Mouse (Mus musculus): Measurements from ENCODE around the gene Ash1l. TPM values are rescaled to one million over a fixed set of nuclear protein-coding genes. Genes with fewer than 3 reads are reported as not detected.
"Not testable (repeated sequence)": the region's sequence is repeated elsewhere in the genome, so short reads cannot be mapped to it uniquely, and the experiment has no call there.

Gene Ash1l
- polyA plus RNA-seq, 1 experiment: 3.9 TPM

GRCm38 (mm10) chr3:89043359-89043758 lies 92.9 kb downstream of the Ash1l start:
- H3K36me3 ChIP-seq (ENCODE audit: control insufficient read depth, insufficient read depth, low read length): peaks cover 57% of the 10 kb centered on the region
- WGBS: 96% methylated on average over 4 of the region's 4 CpGs
- H3K4me1 ChIP-seq (ENCODE audit: control insufficient read depth, insufficient read depth, insufficient read length, low read length): no peaks in the 10 kb centered on the region
- no peak for TF ChIP-seq CTCF (IDR thresholded peaks at IDR 0.05; ENCODE audit: extremely low read depth, insufficient read length, insufficient replicate concordance, low read depth, low read length)
- no peak for TF ChIP-seq POLR2A (IDR thresholded peaks at IDR 0.05; ENCODE audit: low read depth, low read length)
- H3K27me3 ChIP-seq (ENCODE audit: control insufficient read depth, insufficient read depth, low read length): no peaks in the 10 kb centered on the region
- no peak overlapping the region for H3K4me3 ChIP-seq (ENCODE audit: low read depth, low read length)
- H3K27ac ChIP-seq (ENCODE audit: insufficient read depth, low read depth, low read length): no peak overlapping the region

DNA sequence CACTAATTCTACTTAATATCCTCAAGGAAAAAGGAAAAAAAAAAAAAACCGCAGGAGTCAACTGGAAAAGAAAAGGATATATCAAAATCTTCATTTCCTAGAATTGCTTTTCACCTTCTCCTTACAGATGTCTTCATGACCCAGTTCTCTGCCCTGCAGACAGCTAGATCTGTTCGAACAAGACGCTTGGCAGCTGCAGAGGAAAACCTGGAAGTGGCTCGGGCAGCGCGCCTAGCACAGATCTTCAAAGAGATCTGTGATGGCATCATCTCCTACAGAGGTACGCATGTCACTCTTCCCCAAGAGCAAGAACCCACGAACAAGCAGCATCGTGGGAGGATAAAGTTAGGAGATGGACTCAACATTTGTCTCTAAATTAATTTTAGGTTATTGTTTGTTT lies 107.9 kb downstream of the Ash1l start:
- Histone ChIP-seq H3K27me3 (ENCODE audit: control insufficient read depth, insufficient read depth, low read length) (no peaks in the 10 kb centered on the region), H3K4me1 (ENCODE audit: control insufficient read depth, insufficient read depth, insufficient read length, low read length) (no peaks in the 10 kb centered on the region), H3K36me3 (ENCODE audit: control insufficient read depth, insufficient read depth, low read length) (peaks cover 58% of the 10 kb centered on the region), H3K27ac (ENCODE audit: insufficient read depth, low read depth, low read length) (no peak overlapping the region), H3K4me3 (ENCODE audit: low read depth, low read length) (no peak overlapping the region)
- TF ChIP-seq CTCF (IDR thresholded peaks at IDR 0.05; ENCODE audit: extremely low read depth, insufficient read length, insufficient replicate concordance, low read depth, low read length): no peak
- TF ChIP-seq POLR2A (IDR thresholded peaks at IDR 0.05; ENCODE audit: low read depth, low read length): no peak
- 95% methylated on average over 9 of the region's 9 CpGs for WGBS

- Histone ChIP-seq H3K4me1 (ENCODE audit: control insufficient read depth, insufficient read depth, insufficient read length, low read length) (no peaks in the 10 kb centered on the region), H3K36me3 (ENCODE audit: control insufficient read depth, insufficient read depth, low read length) (peaks cover 60% of the 10 kb centered on the region), H3K27me3 (ENCODE audit: control insufficient read depth, insufficient read depth, low read length) (no peaks in the 10 kb centered on the region), H3K27ac (ENCODE audit: insufficient read depth, low read depth, low read length) (no peak overlapping the region), H3K4me3 (ENCODE audit: low read depth, low read length) (no peak overlapping the region)
- 81% methylated on average over 3 of the region's 3 CpGs for WGBS
- TF ChIP-seq POLR2A (IDR thresholded peaks at IDR 0.05; ENCODE audit: low read depth, low read length) (no peak), CTCF (IDR thresholded peaks at IDR 0.05; ENCODE audit: extremely low read depth, insufficient read length, insufficient replicate concordance, low read depth, low read length) (peak; percentile 37; the same call in 1 of the 2 replicates)
Observed at GRCm38 (mm10) chr3:89058783-89059182, 108.4 kb downstream of the Ash1l start.

DNA sequence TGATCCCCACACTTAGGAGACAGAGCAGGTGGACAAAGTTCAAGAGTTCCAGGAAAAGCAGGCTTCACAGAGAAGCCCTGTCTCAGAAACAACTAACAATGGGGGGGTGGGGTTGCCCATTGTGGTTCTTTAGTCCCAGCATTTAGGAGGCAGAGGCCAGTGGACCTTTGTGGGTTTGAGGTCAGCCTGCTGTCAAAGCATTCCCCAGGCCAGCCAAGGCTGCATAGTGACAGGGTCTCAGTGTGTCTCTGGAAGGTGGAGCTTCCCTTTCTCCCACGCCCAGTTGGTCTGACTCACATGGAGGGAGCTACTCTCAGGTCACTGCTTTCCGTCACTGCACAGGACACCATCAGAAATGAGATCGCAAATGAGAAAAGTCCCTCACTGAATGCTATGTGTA lies 111.3 kb downstream of the Ash1l start:
- Histone ChIP-seq H3K27ac (ENCODE audit: insufficient read depth, low read depth, low read length) (no peak overlapping the region), H3K4me1 (ENCODE audit: control insufficient read depth, insufficient read depth, insufficient read length, low read length) (no peaks in the 10 kb centered on the region), H3K4me3 (ENCODE audit: low read depth, low read length) (no peak overlapping the region), H3K27me3 (ENCODE audit: control insufficient read depth, insufficient read depth, low read length) (no peaks in the 10 kb centered on the region), H3K36me3 (ENCODE audit: control insufficient read depth, insufficient read depth, low read length) (peaks cover 54% of the 10 kb centered on the region)
- 89% methylated on average over 3 of the region's 3 CpGs for WGBS
- TF ChIP-seq CTCF (IDR thresholded peaks at IDR 0.05; ENCODE audit: extremely low read depth, insufficient read length, insufficient replicate concordance, low read depth, low read length) (no peak), POLR2A (IDR thresholded peaks at IDR 0.05; ENCODE audit: low read depth, low read length) (no peak)

DNA sequence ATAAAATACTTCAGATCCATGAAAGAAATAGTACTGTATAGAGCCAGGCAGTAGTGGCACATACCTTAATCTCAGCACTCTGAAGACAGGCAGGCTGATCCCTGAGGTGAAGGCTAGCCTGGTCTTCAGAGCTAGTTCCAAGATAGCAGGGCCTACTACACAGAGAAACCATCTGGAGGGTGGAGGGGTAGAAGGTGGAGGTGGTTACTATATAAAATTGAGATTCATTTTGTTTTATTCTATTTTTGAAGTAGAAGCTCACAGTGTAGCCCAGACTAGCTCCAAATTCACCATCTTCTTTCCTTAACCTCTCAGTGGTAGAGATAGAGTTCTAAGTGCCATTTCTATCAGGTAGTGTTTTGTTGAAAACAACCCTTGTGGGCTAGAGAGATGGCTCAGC lies 116.8 kb downstream of the Ash1l start:
- no peak for TF ChIP-seq POLR2A (IDR thresholded peaks at IDR 0.05; ENCODE audit: low read depth, low read length)
- no peaks in the 10 kb centered on the region for H3K27me3 ChIP-seq (ENCODE audit: control insufficient read depth, insufficient read depth, low read length)
- no peak overlapping the region for H3K27ac ChIP-seq (ENCODE audit: insufficient read depth, low read depth, low read length)
- H3K4me3 ChIP-seq (ENCODE audit: low read depth, low read length): no peak overlapping the region
- peaks cover 69% of the 10 kb centered on the region for H3K36me3 ChIP-seq (ENCODE audit: control insufficient read depth, insufficient read depth, low read length)
- no peaks in the 10 kb centered on the region for H3K4me1 ChIP-seq (ENCODE audit: control insufficient read depth, insufficient read depth, insufficient read length, low read length)

DNA sequence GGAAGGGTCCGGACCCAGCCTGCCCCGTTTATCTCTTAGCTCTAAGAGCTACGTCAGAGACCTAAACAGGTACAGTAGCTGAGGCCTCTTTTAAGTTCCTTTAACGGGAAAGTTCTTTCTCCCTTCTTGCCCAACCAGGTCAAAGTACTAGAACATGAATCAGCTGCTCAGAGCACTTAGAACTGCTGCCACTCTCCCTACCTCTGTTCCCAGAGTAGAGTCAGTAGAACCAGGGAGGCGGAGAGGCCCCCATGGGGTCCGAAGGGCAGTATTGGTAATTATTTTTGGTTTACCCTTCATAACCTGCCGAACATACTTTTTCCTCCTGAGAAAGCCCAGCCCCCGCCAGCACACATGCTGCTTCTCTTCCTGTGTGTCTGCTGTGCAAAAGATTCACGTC lies 127.0 kb downstream of the Ash1l start:
- peaks cover 64% of the 10 kb centered on the region for H3K36me3 ChIP-seq (ENCODE audit: control insufficient read depth, insufficient read depth, low read length)
- WGBS: 68% methylated on average over 9 of the region's 9 CpGs
- no peak overlapping the region for H3K4me3 ChIP-seq (ENCODE audit: low read depth, low read length)
- no peak for TF ChIP-seq CTCF (IDR thresholded peaks at IDR 0.05; ENCODE audit: extremely low read depth, insufficient read length, insufficient replicate concordance, low read depth, low read length)
- TF ChIP-seq POLR2A (IDR thresholded peaks at IDR 0.05; ENCODE audit: low read depth, low read length): no peak
- no peaks in the 10 kb centered on the region for H3K4me1 ChIP-seq (ENCODE audit: control insufficient read depth, insufficient read depth, insufficient read length, low read length)
- H3K27ac ChIP-seq (ENCODE audit: insufficient read depth, low read depth, low read length): no peak overlapping the region
- no peaks in the 10 kb centered on the region for H3K27me3 ChIP-seq (ENCODE audit: control insufficient read depth, insufficient read depth, low read length)

GRCm38 (mm10) chr3:89082287-89082686 lies 131.9 kb downstream of the Ash1l start:
- H3K27me3 ChIP-seq (ENCODE audit: control insufficient read depth, insufficient read depth, low read length); H3K4me3 ChIP-seq (ENCODE audit: low read depth, low read length); H3K4me1 ChIP-seq (ENCODE audit: control insufficient read depth, insufficient read depth, insufficient read length, low read length); H3K27ac ChIP-seq (ENCODE audit: insufficient read depth, low read depth, low read length): not testable (repeated sequence)
- peaks cover 38% of the 10 kb centered on the region for H3K36me3 ChIP-seq (ENCODE audit: control insufficient read depth, insufficient read depth, low read length)

- no peak overlapping the region for H3K27ac ChIP-seq (ENCODE audit: insufficient read depth, low read depth, low read length)
- no peaks in the 10 kb centered on the region for H3K27me3 ChIP-seq (ENCODE audit: control insufficient read depth, insufficient read depth, low read length)
- H3K4me3 ChIP-seq (ENCODE audit: low read depth, low read length): no peak overlapping the region
- H3K4me1 ChIP-seq (ENCODE audit: control insufficient read depth, insufficient read depth, insufficient read length, low read length): peaks cover 17% of the 10 kb centered on the region
- TF ChIP-seq POLR2A (IDR thresholded peaks at IDR 0.05; ENCODE audit: low read depth, low read length) (no peak), CTCF (IDR thresholded peaks at IDR 0.05; ENCODE audit: extremely low read depth, insufficient read length, insufficient replicate concordance, low read depth, low read length) (no peak)
- 68% methylated on average over 2 of the region's 2 CpGs for WGBS
- H3K36me3 ChIP-seq (ENCODE audit: control insufficient read depth, insufficient read depth, low read length): peaks cover 26% of the 10 kb centered on the region
Observed at GRCm38 (mm10) chr3:89084133-89084532, 133.7 kb downstream of the Ash1l start.
